Mouse (Mus musculus) liver, postnatal 0 days (tissue): ENCODE measurements at regions not wholly inside any gene's neighbourhood (a gene's known extent, or its start where the extent isn't known, plus 50 kb on each side); places are given as distances from the start of the nearest gene placed in this dataset.

Experiments
- ATAC-seq: fragments of 200-750 bp; cut with Nextera tagmentation; 2 replicates; pipeline ENCODE4 v1.8.0; 2017; ENCODE audit warnings: mild to moderate bottlenecking, moderate library complexity
- DNase-seq: peaks from one replicate; pipeline ENCODE4 v3.0.0-alpha.2; 2016
- H3K27ac ChIP-seq: fragments of 300-500 bp; sonication (generic); 2 replicates; pipeline ENCODE4 v1.5.1; 2014; ENCODE audit warnings: antibody characterized with exemption, moderate library complexity, mild to moderate bottlenecking, low read depth
- H3K27me3 ChIP-seq: fragments of 300-500 bp; sonication (generic); 2 replicates; pipeline ENCODE4 v1.6.1; 2014; ENCODE audit warnings: low read length, control low read depth, mixed read lengths; ENCODE audit not compliant: insufficient read depth
- H3K36me3 ChIP-seq: fragments of 300-500 bp; sonication (generic); replicated peaks from 2 replicates; pipeline ENCODE4 v1.6.1; 2014; ENCODE audit warnings: mild to moderate bottlenecking, control low read depth, low read length, moderate library complexity, mixed read lengths; ENCODE audit not compliant: insufficient read depth
- H3K4me1 ChIP-seq: fragments of 300-500 bp; sonication (generic); 2 replicates; pipeline ENCODE4 v1.6.1; 2014; ENCODE audit warnings: antibody characterized with exemption, mild to moderate bottlenecking, control low read depth; ENCODE audit not compliant: insufficient read depth
- H3K4me2 ChIP-seq: fragments of 300-500 bp; sonication (generic); 2 replicates; pipeline ENCODE4 v1.6.1; 2014; ENCODE audit warnings: low read depth, mild to moderate bottlenecking, low read length, moderate library complexity, mixed read lengths
- H3K4me3 ChIP-seq: fragments of 300-500 bp; sonication (generic); 2 replicates; pipeline ENCODE4 v1.5.1; 2014; ENCODE audit warnings: low read depth, low read length
- H3K9ac ChIP-seq: fragments of 300-500 bp; sonication (generic); replicated peaks from 2 replicates; pipeline ENCODE4 v1.6.1; 2014; ENCODE audit warnings: mild to moderate bottlenecking, moderate library complexity
- H3K9me3 ChIP-seq: fragments of 300-500 bp; sonication (generic); 2 replicates; pipeline ENCODE4 v1.6.1; 2016; ENCODE audit warnings: mild to moderate bottlenecking, control low read depth, low read length, mixed read lengths
- CTCF ChIP-seq: sonication (generic); IDR thresholded peaks from 2 replicates; pipeline ENCODE4 v1.5.1; 2016; ENCODE audit warnings: antibody characterized with exemption, low read depth
- EP300 ChIP-seq: IDR thresholded peaks from 2 replicates; pipeline ENCODE4 v1.6.1; 2016; ENCODE audit warnings: antibody characterized with exemption, low read depth, mild to moderate bottlenecking
- WGBS: fragments of 180-500 bp; shearing (Covaris S2); extraction: QIAGEN DNeasy Blood & Tissue Kit; methylation state at CpG from one replicate; pipeline ENCODE4 v1.1.7; 2014; ENCODE audit not compliant: insufficient replicate concordance; 5-methylcytosine and 5-hydroxymethylcytosine counted together

DNA sequence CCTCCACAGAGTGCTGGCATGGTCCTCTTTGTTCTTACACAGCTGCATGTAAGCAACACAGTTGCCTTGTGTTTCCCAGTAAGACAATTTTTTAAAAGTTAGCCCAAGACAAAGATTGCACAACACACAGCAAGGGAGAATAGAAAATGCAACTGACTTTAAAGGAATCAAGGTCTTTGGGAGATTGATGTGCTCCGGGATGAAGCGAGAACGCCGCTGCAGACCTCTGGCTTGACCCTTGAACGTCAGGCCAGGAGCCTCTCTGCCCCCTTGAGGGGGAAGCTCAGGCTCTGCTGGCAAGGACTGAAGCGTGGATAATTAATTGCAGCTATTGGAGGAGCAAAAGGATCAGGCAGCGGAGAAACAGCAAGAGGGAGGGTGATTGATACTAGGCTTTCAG, 336.4 kb downstream of the Tcerg1l start:
- no peak overlapping the region for H3K27ac ChIP-seq
- no peaks in the 10 kb centered on the region for H3K27me3 ChIP-seq
- ATAC-seq (no peak), DNase-seq (no peak)
- WGBS: 58% methylated on average over 7 of the region's 7 CpGs
- no peaks in the 10 kb centered on the region for H3K9me3 ChIP-seq
- H3K4me1 ChIP-seq: no peaks in the 10 kb centered on the region
- H3K9ac ChIP-seq: no peak overlapping the region
- H3K4me3 ChIP-seq: no peak overlapping the region
- TF ChIP-seq CTCF: no peak
- TF ChIP-seq EP300: no peak
- H3K4me2 ChIP-seq: no peak overlapping the region
- H3K36me3 ChIP-seq: no peaks in the 10 kb centered on the region

DNA sequence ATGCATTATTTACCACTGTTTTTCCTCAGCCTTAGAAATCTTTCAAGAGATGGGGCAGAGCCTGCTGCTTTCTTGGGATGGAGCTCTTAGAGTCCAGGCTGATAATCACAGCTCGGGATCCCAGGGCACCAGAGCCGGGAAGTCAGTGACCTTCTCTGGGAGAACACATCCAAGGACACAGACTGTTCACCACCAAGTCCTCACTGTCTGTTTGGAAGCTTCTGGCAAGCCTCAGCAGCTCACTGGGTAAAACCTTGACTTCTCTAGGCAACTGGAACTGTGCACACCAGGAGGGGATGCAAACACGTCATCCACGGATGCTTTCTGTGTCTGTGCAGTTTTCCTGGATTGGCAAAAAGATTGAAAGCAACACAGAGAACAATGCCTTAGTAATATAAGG, 330.6 kb downstream of the Tcerg1l start:
- WGBS: 70% methylated on average over 4 of the region's 4 CpGs

DNA sequence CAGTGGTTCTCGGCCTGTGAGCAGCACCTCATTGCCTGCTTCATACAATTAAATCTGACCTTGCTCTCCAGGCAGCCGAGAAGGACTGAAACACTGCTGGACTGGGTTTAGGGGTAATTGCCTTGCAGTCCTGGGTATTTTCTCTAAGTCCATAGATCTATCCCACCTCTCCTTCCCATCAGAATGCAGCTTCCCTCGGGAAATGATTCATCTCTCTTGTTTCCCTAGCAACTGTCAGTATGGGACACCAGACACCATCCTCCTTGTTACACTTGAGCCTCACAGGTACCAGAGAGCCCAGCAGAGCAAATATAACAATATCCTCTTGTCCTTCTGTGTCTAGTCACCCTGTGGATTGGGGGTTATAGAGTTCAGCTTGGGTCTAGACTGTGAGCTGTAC, 322.3 kb downstream of the Tcerg1l start:
- TF ChIP-seq CTCF (no peak), EP300 (no peak)
- no peak for ATAC-seq
- 64% methylated on average over 3 of the region's 3 CpGs for WGBS
- H3K4me2 ChIP-seq: no peak overlapping the region
- DNase-seq: no peak
- no peak overlapping the region for H3K27ac ChIP-seq
- no peaks in the 10 kb centered on the region for H3K4me1 ChIP-seq
- no peaks in the 10 kb centered on the region for H3K27me3 ChIP-seq
- H3K36me3 ChIP-seq: no peaks in the 10 kb centered on the region
- H3K4me3 ChIP-seq: no peak overlapping the region
- H3K9me3 ChIP-seq: no peaks in the 10 kb centered on the region
- no peak overlapping the region for H3K9ac ChIP-seq

More for the DNA sequence above, 330.6 kb downstream of the Tcerg1l start:
- no peak overlapping the region for H3K9ac ChIP-seq
- DNase-seq: no peak
- no peaks in the 10 kb centered on the region for H3K9me3 ChIP-seq
- no peaks in the 10 kb centered on the region for H3K27me3 ChIP-seq
- no peaks in the 10 kb centered on the region for H3K36me3 ChIP-seq
- H3K4me1 ChIP-seq: no peaks in the 10 kb centered on the region
- H3K27ac ChIP-seq: no peak overlapping the region
- no peak for ATAC-seq
- TF ChIP-seq CTCF (no peak), EP300 (no peak)
- no peak overlapping the region for H3K4me3 ChIP-seq
- H3K4me2 ChIP-seq: no peak overlapping the region

DNA sequence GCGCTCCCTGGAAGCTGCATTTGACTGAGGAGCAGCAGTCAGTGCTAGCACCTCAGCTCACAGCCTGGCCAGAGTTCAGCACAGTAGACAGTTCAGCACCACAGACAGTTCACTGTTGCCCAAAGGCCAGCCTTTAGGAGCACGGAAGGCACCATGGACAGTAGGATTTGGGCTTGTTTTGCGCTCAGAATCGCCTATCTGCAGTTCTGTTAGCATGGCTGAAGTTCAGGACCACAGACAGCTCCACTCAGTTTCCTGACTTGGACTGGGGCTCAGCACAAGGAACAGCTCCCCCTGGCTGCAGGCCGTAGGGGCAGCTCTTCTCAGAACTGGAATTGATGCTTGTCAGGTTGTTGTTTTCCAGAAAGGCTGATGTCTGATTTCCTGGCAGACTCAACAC, 313.6 kb downstream of the Tcerg1l start:
- H3K9ac ChIP-seq: no peak overlapping the region
- ATAC-seq: 0 out of 2 replicates have a peak, but pooled peaks have one; percentile 23
- no peaks in the 10 kb centered on the region for H3K4me1 ChIP-seq
- no peaks in the 10 kb centered on the region for H3K27me3 ChIP-seq
- H3K27ac ChIP-seq: no peak overlapping the region
- DNase-seq: peak; percentile 84
- H3K36me3 ChIP-seq: no peaks in the 10 kb centered on the region
- H3K4me2 ChIP-seq: no peak overlapping the region
- TF ChIP-seq CTCF (peak; percentile 86), EP300 (no peak)
- 14% methylated on average over 5 of the region's 5 CpGs for WGBS
- no peaks in the 10 kb centered on the region for H3K9me3 ChIP-seq
- no peak overlapping the region for H3K4me3 ChIP-seq

DNA sequence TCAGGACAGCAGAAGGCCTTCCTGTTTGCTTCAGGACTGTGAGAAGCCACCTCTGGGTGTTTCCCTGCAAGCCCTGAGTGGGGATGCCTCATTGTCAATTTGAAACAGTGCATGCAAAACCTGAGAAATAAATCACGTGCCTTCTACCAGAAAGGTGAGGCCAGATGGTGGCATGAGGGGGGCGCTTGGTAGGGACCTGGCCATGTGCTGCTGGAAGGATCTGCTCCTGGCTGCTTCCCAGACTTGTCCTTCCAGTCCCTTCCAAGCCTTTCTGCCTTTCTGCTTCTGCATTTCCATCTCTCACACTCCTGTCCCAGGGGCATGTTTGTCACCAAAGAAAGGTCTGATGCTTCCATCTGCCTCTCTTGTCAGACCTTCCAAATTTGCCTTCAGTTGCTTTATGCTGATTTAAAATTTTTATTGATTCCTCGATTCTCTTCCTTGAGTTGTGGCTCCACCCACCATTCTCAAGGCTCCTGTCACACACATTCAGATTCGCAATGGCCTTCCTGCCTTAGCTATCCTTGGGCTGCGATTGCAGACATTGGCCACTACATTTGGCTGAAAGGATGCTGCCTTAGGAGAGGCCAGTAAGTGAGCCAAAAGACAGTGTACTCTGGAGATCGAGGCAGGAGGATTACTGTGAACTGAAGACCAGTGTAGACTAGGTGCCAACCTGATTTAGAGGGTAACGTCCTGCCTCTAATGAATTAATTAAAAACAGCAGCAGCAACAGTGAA, 289.9 kb downstream of the Tcerg1l start:
- no peaks in the 10 kb centered on the region for H3K9me3 ChIP-seq
- H3K27ac ChIP-seq: no peak overlapping the region
- WGBS: 61% methylated on average over 7 of the region's 7 CpGs
- H3K9ac ChIP-seq: no peak overlapping the region
- no peaks in the 10 kb centered on the region for H3K27me3 ChIP-seq
- no peak for ATAC-seq
- no peak overlapping the region for H3K4me3 ChIP-seq
- no peaks in the 10 kb centered on the region for H3K36me3 ChIP-seq
- DNase-seq: no peak
- H3K4me2 ChIP-seq: no peak overlapping the region
- H3K4me1 ChIP-seq: no peaks in the 10 kb centered on the region
- no peak for TF ChIP-seq CTCF
- no peak for TF ChIP-seq EP300

DNA sequence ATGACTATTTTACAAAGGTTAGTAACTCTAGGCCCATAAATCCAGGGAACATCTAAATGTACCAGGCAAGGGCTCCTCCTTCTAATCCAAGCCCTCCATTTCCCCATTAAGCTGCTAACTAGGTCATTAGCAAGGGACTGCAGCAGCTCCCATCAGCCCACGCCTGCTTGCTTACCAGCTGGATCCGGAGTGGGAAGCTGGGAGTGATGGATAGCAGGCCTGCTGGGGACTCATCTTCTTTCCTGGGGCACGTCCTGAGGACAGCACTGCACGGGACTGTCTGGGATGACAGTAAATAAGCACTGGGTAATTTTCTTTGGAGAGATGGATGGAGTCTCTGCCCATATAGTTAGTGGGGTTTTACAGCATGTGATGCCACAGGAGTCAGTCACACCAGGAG, 276.0 kb downstream of the Tcerg1l start:
- Histone ChIP-seq H3K4me3 (no peak overlapping the region), H3K36me3 (no peaks in the 10 kb centered on the region), H3K27me3 (no peaks in the 10 kb centered on the region), H3K27ac (no peak overlapping the region), H3K9me3 (no peaks in the 10 kb centered on the region), H3K4me1 (no peaks in the 10 kb centered on the region), H3K4me2 (no peak overlapping the region), H3K9ac (no peak overlapping the region)
- ATAC-seq (no peak), DNase-seq (no peak)
- WGBS: 35% methylated on average over 4 of the region's 4 CpGs
- no peak for TF ChIP-seq CTCF
- TF ChIP-seq EP300: no peak
